Mouse (Mus musculus) spleen, postnatal 14 days (tissue): ENCODE data around the gene Arntl.
A peak's percentile ranks its signal among the peaks of the same experiment; 100 is the strongest.

Source experiments
- DNase-seq, 2 experiments: peaks; one replicate each; pipeline ENCODE4 v3.0.0; 2021 to 2022; ENCODE audit warnings: low spot score in 2 of 2

The Arntl gene

GRCm38 (mm10) chr7:113207471-113208387, 464 bp downstream of the Arntl start:
- peak in 1 of 2 experiments; percentile 10 for DNase-seq

GRCm38 (mm10) chr7:113208388-113208753, 1.1 kb downstream of the Arntl start:
- no peak for DNase-seq

GRCm38 (mm10) chr7:113210441-113210840, 3.2 kb downstream of the Arntl start:
- no peak for DNase-seq

GRCm38 (mm10) chr7:113214245-113215169, 7.2 kb downstream of the Arntl start:
- DNase-seq = no peak

- no peak for DNase-seq
These were observed 8.9 kb downstream of the Arntl start for GRCm38 (mm10) chr7:113216152-113216551.

GRCm38 (mm10) chr7:113219416-113219815, 12.2 kb downstream of the Arntl start:
- no peak for DNase-seq

GRCm38 (mm10) chr7:113219864-113220263, 12.6 kb downstream of the Arntl start:
- DNase-seq = no peak

GRCm38 (mm10) chr7:113220691-113221238, 13.5 kb downstream of the Arntl start:
- no peak for DNase-seq

- DNase-seq = no peak
These were observed 15.6 kb downstream of the Arntl start for GRCm38 (mm10) chr7:113222821-113223220.

- DNase-seq = no peak
These were observed 17.4 kb downstream of the Arntl start for GRCm38 (mm10) chr7:113224620-113225019.

- no peak for DNase-seq
These were observed 21.2 kb downstream of the Arntl start for GRCm38 (mm10) chr7:113228498-113228897.

- DNase-seq = no peak
These were observed 28.9 kb downstream of the Arntl start for GRCm38 (mm10) chr7:113236135-113236534.

GRCm38 (mm10) chr7:113238365-113238764, 31.1 kb downstream of the Arntl start:
- no peak for DNase-seq

GRCm38 (mm10) chr7:113239448-113240130, 32.3 kb downstream of the Arntl start:
- DNase-seq = no peak

GRCm38 (mm10) chr7:113240438-113240837, 33.2 kb downstream of the Arntl start:
- DNase-seq = no peak

- no peak for DNase-seq
These were observed 34.8 kb downstream of the Arntl start for GRCm38 (mm10) chr7:113241901-113242661.

- DNase-seq = no peak
These were observed 35.4 kb downstream of the Arntl start for GRCm38 (mm10) chr7:113242688-113243087.

- DNase-seq = no peak
These were observed 37.9 kb downstream of the Arntl start for GRCm38 (mm10) chr7:113245144-113245543.

GRCm38 (mm10) chr7:113246512-113246911, 39.2 kb downstream of the Arntl start:
- no peak for DNase-seq

GRCm38 (mm10) chr7:113247167-113247566, 39.9 kb downstream of the Arntl start:
- no peak for DNase-seq
